Mouse (Mus musculus) liver, adult 2 months (tissue): ENCODE results near the gene Wdr45. TPM values are rescaled to one million over a fixed set of nuclear protein-coding genes. Genes with fewer than 3 reads are reported as not detected.
A peak's percentile ranks its signal among the peaks of the same experiment; 100 is the strongest.

Source experiments
- DNase-seq: peaks from one replicate; pipeline ENCODE4 v3.0.0-alpha.2; 2011; ENCODE audit warnings: low read depth, low spot score; ENCODE audit errors: extremely low read depth
- H3K27ac ChIP-seq: fragments of 200-500 bp; replicated peaks from 2 replicates; pipeline ENCODE4 v1.5.1; 2012; ENCODE audit warnings: low read depth, mild to moderate bottlenecking, control low read depth, inconsistent platforms, low read length; ENCODE audit not compliant: insufficient read depth
- H3K27me3 ChIP-seq: fragments of 200-500 bp; 2 replicates; pipeline ENCODE4 v1.6.1; 2012; ENCODE audit warnings: mild to moderate bottlenecking, moderate library complexity, low read length, inconsistent platforms; ENCODE audit not compliant: control insufficient read depth, insufficient read depth
- H3K36me3 ChIP-seq: fragments of 200-500 bp; 2 replicates; pipeline ENCODE4 v1.6.1; 2012; ENCODE audit warnings: low read length, inconsistent platforms; ENCODE audit not compliant: control insufficient read depth, insufficient read depth
- H3K4me1 ChIP-seq: fragments of 200-500 bp; 2 replicates; pipeline ENCODE4 v1.6.1; 2011; ENCODE audit warnings: low read length; ENCODE audit not compliant: control insufficient read depth, insufficient read depth
- H3K4me3 ChIP-seq: fragments of 200-500 bp; 2 replicates; pipeline ENCODE4 v1.5.1; 2011; ENCODE audit warnings: low read depth, mild to moderate bottlenecking, control low read depth, low read length, moderate library complexity; ENCODE audit not compliant: insufficient read depth
- H3K79me2 ChIP-seq: fragments of 200-500 bp; 2 replicates; pipeline ENCODE4 v1.6.1; 2012; ENCODE audit warnings: inconsistent platforms, mild to moderate bottlenecking, low read length, moderate library complexity; ENCODE audit not compliant: control insufficient read depth, insufficient read depth
- H3K9ac ChIP-seq: fragments of 200-500 bp; 2 replicates; pipeline ENCODE4 v1.6.1; 2012; ENCODE audit warnings: low read depth, mild to moderate bottlenecking, control low read depth, inconsistent platforms, low read length
- CTCF ChIP-seq: fragments of 200-500 bp; IDR thresholded peaks from 2 replicates; pipeline ENCODE4 v1.5.1; 2011; ENCODE audit warnings: low read depth, low read length, control low read depth
- POLR2A ChIP-seq: fragments of 200-500 bp; IDR thresholded peaks from 2 replicates; pipeline ENCODE4 v1.6.1; 2011; ENCODE audit warnings: low read length, control low read depth; ENCODE audit not compliant: insufficient read depth; ENCODE audit errors: extremely low read depth
- WGBS: fragments of 180-500 bp; shearing (Covaris S2); methylation state at CpG from one replicate; pipeline ENCODE4 v1.1.7; 2018; 5-methylcytosine and 5-hydroxymethylcytosine counted together
- polyA plus RNA-seq: library from polyadenylated mRNA; depleted of rRNA; stranded (reverse); fragments of >200 nt; gene quantifications from 2 replicates; pipeline ENCODE4 v1.2.3, GENCODE M21; 2012
- total RNA-seq: library from RNA; depleted of rRNA; stranded (reverse); fragments of >200 nt; gene quantifications from 2 replicates; pipeline ENCODE4 v1.2.3, GENCODE M21; 2014

The Wdr45 gene
- total and polyA plus RNA-seq, 2 experiments: 33.4 to 48.3 TPM

- H3K36me3 ChIP-seq: peaks cover 2% of the 10 kb centered on the region; the same call in 1 of the 2 replicates
- no peak for DNase-seq
- no peak overlapping the region for H3K9ac ChIP-seq
- H3K4me1 ChIP-seq: no peaks in the 10 kb centered on the region; the same call in none of the 2 replicates
- no peak for TF ChIP-seq POLR2A
- no peak for TF ChIP-seq CTCF
- WGBS: 93% methylated on average over 7 of the region's 7 CpGs
- no peak overlapping the region for H3K27ac ChIP-seq
- H3K27me3 ChIP-seq: no peaks in the 10 kb centered on the region
- no peak overlapping the region for H3K4me3 ChIP-seq
- peaks cover 3% of the 10 kb centered on the region; the same call in 1 of the 2 replicates for H3K79me2 ChIP-seq
Observed at GRCm38 (mm10) chrX:7724135-7724534, 10.0 kb downstream of the Wdr45 start.

GRCm38 (mm10) chrX:7725841-7726240 lies 11.7 kb downstream of the Wdr45 start:
- Histone ChIP-seq H3K79me2 (peaks cover 3% of the 10 kb centered on the region; the same call in 1 of the 2 replicates), H3K4me1 (no peaks in the 10 kb centered on the region; the same call in none of the 2 replicates), H3K4me3 (no peak overlapping the region), H3K27me3 (no peaks in the 10 kb centered on the region), H3K9ac (no peak overlapping the region), H3K27ac (no peak overlapping the region), H3K36me3 (peaks cover 2% of the 10 kb centered on the region; the same call in 1 of the 2 replicates)
- TF ChIP-seq POLR2A (no peak), CTCF (no peak)
- 86% methylated on average over 12 of the region's 12 CpGs for WGBS
- DNase-seq: no peak

- Histone ChIP-seq H3K9ac (no peak overlapping the region), H3K79me2 (peaks cover 3% of the 10 kb centered on the region; the same call in 1 of the 2 replicates), H3K4me3 (no peak overlapping the region), H3K36me3 (peaks cover 2% of the 10 kb centered on the region; the same call in 1 of the 2 replicates), H3K4me1 (no peaks in the 10 kb centered on the region; the same call in none of the 2 replicates), H3K27ac (no peak overlapping the region; the same call in 1 of the 2 replicates), H3K27me3 (no peaks in the 10 kb centered on the region)
- 23% methylated on average over 13 of the region's 13 CpGs for WGBS
- TF ChIP-seq CTCF: no peak
- TF ChIP-seq POLR2A: no peak
- peak; percentile 78 for DNase-seq
Observed at GRCm38 (mm10) chrX:7727176-7727575, 13.0 kb downstream of the Wdr45 start.

DNA sequence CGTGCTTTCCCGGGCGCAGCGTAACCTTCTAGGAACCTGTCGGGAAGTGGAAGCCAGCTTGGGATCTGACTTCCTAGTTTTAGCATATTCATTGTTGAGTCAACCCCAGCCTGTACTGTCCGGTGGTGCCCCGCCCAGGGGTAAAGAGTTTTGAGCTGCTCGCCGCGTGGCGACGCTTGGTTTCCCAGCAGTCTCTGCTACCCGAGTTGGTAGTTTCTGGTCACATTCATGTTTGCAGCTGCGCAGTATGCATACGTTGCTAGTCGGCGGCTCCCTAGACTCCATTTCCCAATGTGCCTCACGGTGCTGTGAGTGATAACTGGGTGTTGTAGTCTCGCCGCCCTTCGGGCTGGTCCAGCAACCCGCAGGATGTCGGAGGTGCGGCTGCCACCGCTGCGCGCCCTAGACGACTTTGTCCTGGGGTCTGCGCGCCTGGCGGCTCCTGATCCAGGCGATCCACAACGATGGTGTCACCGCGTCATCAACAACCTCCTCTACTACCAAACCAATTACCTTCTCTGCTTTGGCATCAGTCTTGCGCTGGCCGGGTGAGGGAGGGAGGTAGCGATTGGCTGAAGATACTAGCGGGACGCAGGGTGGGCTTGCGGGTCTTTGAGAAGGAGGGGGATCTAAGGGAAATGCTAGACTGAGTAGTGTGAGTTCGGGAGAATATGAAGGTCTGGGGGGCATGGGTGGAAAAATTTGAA lies 14.2 kb downstream of the Wdr45 start, which contains the start of gene Praf2:
TSS of gene Praf2 (plus strand) at position 225 of the 707 bp plus-strand sequence.
- Histone ChIP-seq H3K36me3 (peaks cover 2% of the 10 kb centered on the region; the same call in 1 of the 2 replicates), H3K9ac (peak within 1 kb of the TSS; percentile 9; the same call in 1 of the 2 replicates), H3K4me3 (peak within 1 kb of the TSS; percentile 59), H3K27me3 (no peaks in the 10 kb centered on the region), H3K79me2 (no peaks in the 10 kb centered on the region), H3K4me1 (no peaks in the 10 kb centered on the region; the same call in none of the 2 replicates), H3K27ac (peak within 1 kb of the TSS; percentile 28; the same call in 1 of the 2 replicates)
- TF ChIP-seq CTCF: no peak
- no peak for TF ChIP-seq POLR2A
- 9% methylated on average over 42 of the region's 42 CpGs for WGBS
- peak; percentile 78 for DNase-seq

DNA sequence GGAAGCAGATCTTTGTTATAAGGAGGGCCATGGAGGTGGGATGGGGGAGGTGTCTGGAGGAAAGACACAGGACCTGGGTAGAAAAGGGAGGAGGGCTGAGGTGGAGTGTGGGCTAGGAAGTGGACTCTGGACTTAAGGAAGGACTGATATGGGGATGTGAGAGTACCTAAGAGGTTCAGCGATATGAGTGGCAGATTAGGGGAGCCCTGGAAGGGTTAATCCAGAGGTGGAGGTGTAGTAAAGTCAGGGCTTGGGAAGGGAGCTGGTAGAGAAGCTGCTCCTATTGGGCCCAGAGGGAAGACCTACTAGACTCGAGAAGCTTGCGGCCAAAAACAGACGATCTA lies 14.8 kb downstream of the Wdr45 start:
- TF ChIP-seq POLR2A: no peak
- TF ChIP-seq CTCF: no peak
- no peaks in the 10 kb centered on the region for H3K79me2 ChIP-seq
- 27% methylated on average over 4 of the region's 4 CpGs for WGBS

More for the DNA sequence above, 14.8 kb downstream of the Wdr45 start:
- Histone ChIP-seq H3K4me3 (no peak overlapping the region), H3K27ac (no peak overlapping the region), H3K9ac (no peak overlapping the region), H3K27me3 (no peaks in the 10 kb centered on the region), H3K36me3 (peaks cover 2% of the 10 kb centered on the region; the same call in 1 of the 2 replicates), H3K4me1 (no peaks in the 10 kb centered on the region; the same call in none of the 2 replicates)
- no peak for DNase-seq
